Mouse (Mus musculus) G1E-ER4 (cell line): ENCODE data around the gene Dnajc16. TPM values are rescaled to one million over a fixed set of nuclear protein-coding genes. Genes with fewer than 3 reads are reported as not detected.

Experiments used
- GATA1 ChIP-seq: IDR thresholded peaks from one replicate; pipeline ENCODE4 v1.8.0; 2012; ENCODE audit warnings: low read length, inconsistent platforms
- polyA plus RNA-seq: library from polyadenylated mRNA; stranded (reverse); fragments of >175 nt; gene quantifications from 2 replicates; pipeline ENCODE4 v1.2.3, GENCODE M21; 2012

The Dnajc16 gene
- polyA plus RNA-seq, 1 experiment = 3.2 TPM

DNA sequence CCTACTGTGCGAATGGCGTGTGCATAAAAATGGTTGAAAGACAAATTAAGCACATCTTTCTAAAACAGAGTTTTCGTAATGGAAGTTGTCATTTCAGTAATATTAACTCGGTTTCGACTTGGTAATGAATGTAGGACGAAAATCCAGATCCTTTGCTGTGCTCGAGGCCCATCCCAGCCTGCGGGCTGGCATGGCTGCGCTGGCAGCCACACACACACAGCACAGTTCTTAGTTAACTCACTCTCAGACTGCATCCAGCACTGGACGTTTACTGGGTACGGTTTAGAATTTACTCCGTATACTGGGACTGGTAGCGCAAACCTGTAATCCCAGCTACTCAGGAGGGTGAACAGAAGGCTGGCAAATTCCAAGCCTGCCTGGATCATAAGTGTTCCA, 67.1 kb downstream of the Dnajc16 start:
- TF ChIP-seq GATA1 = no peak

DNA sequence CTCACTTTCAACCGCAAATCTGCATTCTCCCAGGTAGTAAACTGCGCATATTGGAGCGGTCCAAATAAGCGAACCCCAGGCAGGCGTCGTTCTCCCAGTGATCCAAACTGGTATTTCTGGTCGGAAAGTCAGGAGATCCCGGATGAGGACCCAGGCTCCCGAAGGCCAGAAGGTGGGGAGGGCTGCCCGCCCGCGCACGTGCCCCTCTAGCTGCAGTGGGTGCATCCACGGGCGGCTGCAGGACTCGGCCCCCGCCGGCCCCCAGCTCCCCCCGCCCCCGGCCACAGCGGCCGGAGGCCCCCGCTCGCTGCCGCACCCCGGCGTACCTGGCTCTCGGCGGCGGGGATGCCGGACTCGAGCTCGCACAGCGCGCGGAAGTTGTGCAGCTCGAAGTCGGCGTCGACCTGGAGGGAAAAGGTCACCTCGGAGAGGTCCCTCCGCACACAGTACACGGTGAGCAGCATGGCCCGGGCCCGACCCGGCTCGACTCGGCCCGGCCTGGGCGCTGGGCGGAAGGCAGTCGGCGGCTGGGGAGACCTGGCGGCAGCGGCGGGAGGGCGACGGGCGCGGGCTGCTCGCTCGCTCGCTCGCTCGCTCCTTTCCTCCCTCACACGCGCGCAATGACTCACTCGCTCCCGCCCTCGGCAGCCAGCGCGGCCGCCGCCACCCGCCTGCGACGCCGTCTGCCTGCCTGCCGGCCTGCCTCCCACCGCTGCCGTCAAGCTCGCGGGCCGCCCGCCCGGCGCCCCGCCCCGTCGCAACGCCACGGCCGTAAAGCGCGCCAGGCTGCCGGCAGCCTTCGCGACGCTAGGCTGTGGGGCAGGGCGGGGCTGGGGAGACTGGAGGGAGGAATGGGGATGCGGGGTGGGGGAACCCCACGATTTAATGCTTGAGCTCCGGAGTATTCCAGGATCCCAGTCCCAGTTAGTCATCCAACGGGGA, 67.7 kb downstream of the Dnajc16 start, which contains the start of gene Ddi2:
Gene Ddi2, minus strand, starts transcription at position 689 of the 942 bp plus-strand sequence.
- TF ChIP-seq GATA1 = no peak

- no peak for TF ChIP-seq GATA1
These were observed 68.8 kb downstream of the Dnajc16 start for GRCm38 (mm10) chr4:141721961-141722360.

DNA sequence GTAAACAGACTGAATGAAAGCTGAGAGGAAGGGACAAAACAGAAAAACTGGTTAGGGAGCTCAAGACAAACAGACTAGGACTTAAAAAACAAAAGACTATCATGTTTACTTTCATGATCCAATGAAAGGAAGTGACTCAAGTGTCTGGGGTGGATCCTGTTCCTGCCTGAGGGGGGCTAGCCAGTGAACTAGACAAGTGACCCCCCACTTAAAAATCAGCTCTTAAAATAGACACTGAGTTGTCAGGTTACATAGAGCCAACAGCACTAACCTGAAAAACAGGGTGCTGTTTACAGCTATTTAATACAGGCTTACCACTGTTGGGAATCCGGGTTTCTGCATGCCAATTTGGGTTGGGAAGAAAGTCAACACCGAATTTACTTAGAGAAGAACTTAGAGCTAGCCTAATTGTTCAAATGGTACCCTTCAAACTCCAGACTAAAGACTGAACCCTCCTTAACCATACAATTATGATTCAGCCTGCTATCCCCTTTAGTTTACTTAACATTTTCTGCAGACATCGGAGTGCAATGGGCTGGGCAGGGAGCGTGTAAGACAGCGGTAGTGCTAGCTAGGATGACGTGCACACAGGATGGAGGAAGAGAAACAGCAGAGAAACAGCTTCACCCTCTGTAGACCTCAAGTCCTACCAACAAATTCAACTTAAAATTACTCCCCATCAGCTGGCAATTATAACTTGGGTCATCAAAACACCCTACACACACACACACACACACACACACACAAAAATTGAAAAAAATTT, 69.8 kb downstream of the Dnajc16 start:
- TF ChIP-seq GATA1 = no peak

- TF ChIP-seq GATA1 = no peak
These were observed 71.4 kb downstream of the Dnajc16 start for GRCm38 (mm10) chr4:141719304-141719703.

DNA sequence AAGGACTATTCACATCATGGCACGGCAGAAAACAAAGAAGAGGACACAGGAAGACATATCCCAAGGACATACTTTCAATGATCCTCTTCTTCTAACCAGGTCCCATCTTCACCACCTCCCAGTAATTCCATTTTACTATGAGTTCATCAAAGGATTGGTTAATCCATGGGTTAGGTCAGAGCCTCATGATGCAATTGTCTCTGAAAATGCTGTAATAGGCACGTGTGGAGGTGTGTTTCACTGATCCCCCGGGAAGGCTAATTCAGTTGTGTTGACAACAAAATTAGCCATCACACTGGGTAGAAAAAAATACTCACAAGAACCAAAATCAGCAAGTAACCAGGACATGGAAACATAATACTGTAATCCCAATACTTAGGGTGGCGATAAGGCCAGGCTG, 73.1 kb downstream of the Dnajc16 start:
- TF ChIP-seq GATA1 = no peak

DNA sequence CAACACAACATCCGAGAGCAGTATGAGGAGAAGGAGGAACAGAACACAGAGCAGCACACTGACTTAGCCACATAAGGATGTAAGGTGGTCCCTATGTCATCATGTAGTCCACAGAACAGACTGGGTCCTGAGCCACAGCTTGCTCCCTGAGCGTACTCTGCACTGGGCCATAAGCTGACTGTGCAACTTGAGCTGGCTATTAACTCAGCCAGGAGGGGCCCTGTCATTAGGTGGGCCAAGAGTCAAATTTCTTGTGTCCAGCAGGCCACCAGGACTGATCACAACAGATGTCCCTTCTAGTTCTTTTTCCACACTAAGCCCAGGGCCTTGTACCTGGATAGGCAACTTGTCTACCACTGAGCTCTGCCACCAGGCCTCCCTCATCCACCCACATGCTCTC, 75.7 kb downstream of the Dnajc16 start:
- no peak for TF ChIP-seq GATA1

DNA sequence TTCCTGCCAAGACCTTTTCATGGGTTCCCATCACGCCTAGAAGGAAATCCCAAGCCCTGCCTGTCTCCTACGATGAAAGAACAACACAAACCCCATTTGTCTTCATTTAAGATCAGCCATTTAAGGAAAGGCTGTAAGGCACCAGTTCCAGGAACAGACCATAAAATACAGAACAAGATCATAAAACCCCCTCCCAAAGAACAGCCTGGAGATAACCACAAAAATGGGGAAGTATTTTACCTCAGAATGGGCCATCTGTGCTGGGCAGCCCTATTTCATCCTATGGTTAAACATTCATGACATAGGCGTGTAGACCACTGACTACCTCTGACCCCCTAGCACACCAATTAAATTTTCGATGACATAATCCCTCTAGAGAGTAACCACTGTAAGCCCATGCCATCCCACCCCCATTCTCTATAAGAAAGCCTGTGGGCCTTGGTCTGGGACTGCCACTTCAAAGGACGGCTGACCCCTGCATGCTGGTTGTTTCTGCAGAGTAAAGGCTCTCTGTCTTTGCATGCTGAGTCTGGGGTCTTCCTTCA, 77.1 kb downstream of the Dnajc16 start:
- TF ChIP-seq GATA1 = no peak

DNA sequence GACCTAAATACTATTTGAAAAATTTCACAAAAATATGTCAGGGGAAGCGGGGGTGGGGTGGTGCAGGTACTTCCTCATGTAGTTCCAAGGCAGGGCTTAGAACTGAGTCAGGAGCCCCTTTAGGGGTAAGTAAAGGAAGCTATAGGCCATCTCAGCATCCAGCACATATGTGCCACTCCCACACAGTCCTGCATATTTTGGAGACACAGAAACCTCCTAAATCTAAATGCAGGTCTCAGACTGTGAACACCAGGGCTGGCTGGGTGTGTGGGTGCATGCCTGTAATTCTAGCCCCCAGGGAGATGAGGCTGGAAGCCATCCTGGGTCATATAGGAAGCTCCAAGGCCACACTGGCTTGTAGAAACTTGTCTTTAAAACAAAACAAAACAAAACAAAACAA, 79.5 kb downstream of the Dnajc16 start:
- no peak for TF ChIP-seq GATA1

Other genes with a start within 250 kb of the Dnajc16 start
- gene Fblim1, start 184.8 kb downstream of the Dnajc16 start, polyA plus RNA-seq = not detected in 2 replicates
- not detected in 2 replicates for gene Tmem82, start 172.3 kb downstream of the Dnajc16 start, polyA plus RNA-seq
- not detected in 2 replicates for gene Slc25a34, start 167.1 kb downstream of the Dnajc16 start, polyA plus RNA-seq
- 19.5 and 20.7 TPM in 2 replicates for gene Plekhm2, start 126.0 kb downstream of the Dnajc16 start, polyA plus RNA-seq
- gene Rsc1a1, start 105.3 kb downstream of the Dnajc16 start, polyA plus RNA-seq = 3.3 TPM in 1 of 2 replicates, not detected in the other
- gene Ddi2, start 67.5 kb downstream of the Dnajc16 start, polyA plus RNA-seq = 10.5 and 19.5 TPM in 2 replicates
- gene Agmat, start 44.3 kb downstream of the Dnajc16 start, polyA plus RNA-seq = 0.10 and 0.19 TPM in 2 replicates
- gene Casp9, start 2.7 kb upstream of the Dnajc16 start, polyA plus RNA-seq = 19.5 and 22.3 TPM in 2 replicates
- not detected in 2 replicates for gene Cela2a, start 35.2 kb upstream of the Dnajc16 start, polyA plus RNA-seq
- gene Ctrc, start 55.4 kb upstream of the Dnajc16 start, polyA plus RNA-seq = not detected in 2 replicates
- gene Efhd2, start 84.0 kb upstream of the Dnajc16 start, polyA plus RNA-seq = 70.4 and 72.2 TPM in 2 replicates
- not detected in 2 replicates for gene Fhad1, start 224.2 kb upstream of the Dnajc16 start, polyA plus RNA-seq